Mouse (Mus musculus) Patski (cell line): ENCODE results near the gene Sptan1. TPM values are rescaled to one million over a fixed set of nuclear protein-coding genes. Genes with fewer than 3 reads are reported as not detected.

Experiments used
- ATAC-seq: fragments of 100-300 bp; one replicate; pipeline ENCODE4 v1.8.0; 2021
- CTCF ChIA-PET: fragments of 350-600 bp; sonication (Branson Sonifier 250); formaldehyde crosslinking; loops from one replicate; lab custom pipeline; 2022; ENCODE audit warnings: inconsistent platforms; lab: Charles Lee
- POLR2A ChIA-PET: fragments of 350-600 bp; sonication (Branson Sonifier 250); formaldehyde crosslinking; loops from one replicate; lab custom pipeline; 2022; ENCODE audit warnings: antibody characterized with exemption, inconsistent platforms; lab: Charles Lee
- DNase-seq: peaks from one replicate; pipeline ENCODE4 v3.0.0-alpha.2; 2011; ENCODE audit warnings: low read depth, low spot score
- H3K27me3 ChIP-seq: fragments of 371-371 bp; one replicate; pipeline ENCODE4 v1.5.1; 2021
- CTCF ChIP-seq: fragments of 100-300 bp; IDR thresholded peaks from one replicate; pipeline ENCODE4 v1.5.1; 2021
- in situ Hi-C: fragments of 300-500 bp; cut with MboI; formaldehyde crosslinking; loops from 3 replicates; pipeline ENCODE4 v1.11.1; 2018; ENCODE audit warnings: low pct_unique_long_range_greater_than_20kb, mixed read lengths
- polyA plus RNA-seq: library from polyadenylated mRNA; unstranded; gene quantifications from one replicate; pipeline ENCODE4 v1.2.3, GENCODE M21; 2021

The Sptan1 gene
- polyA plus RNA-seq, 1 experiment from 2014 or later: 597 TPM

GRCm38 (mm10) chr2:30056736-30057135 lies 91.4 kb downstream of the Sptan1 start:
- no peak for TF ChIP-seq CTCF
- ChIA-PET POLR2A (no interaction called here), CTCF (interaction anchor here (1.6 kb wide), 1 partner anchor 25 kb away, joined by 5 read pairs; no protein-coding TSS in a partner anchor)
- H3K27me3 ChIP-seq: no peaks in the 10 kb centered on the region
- no peak for ATAC-seq
- no peak for DNase-seq
- in situ Hi-C loops: no loop called here

GRCm38 (mm10) chr2:30057223-30057904 lies 92.0 kb downstream of the Sptan1 start, which contains the start of gene Set:
Gene Set, plus strand, starts transcription at chr2:30057378.
- DNase-seq: no peak
- no peaks in the 10 kb centered on the region for H3K27me3 ChIP-seq
- CTCF ChIA-PET: interaction anchor here (1.6 kb wide), 1 partner anchor 26 kb away, joined by 5 read pairs; no protein-coding TSS in a partner anchor
- POLR2A ChIA-PET: no interaction called here
- in situ Hi-C loops: no loop called here
- TF ChIP-seq CTCF: no peak
- no peak for ATAC-seq

GRCm38 (mm10) chr2:30058418-30058817 lies 93.1 kb downstream of the Sptan1 start:
- ATAC-seq (no peak), DNase-seq (no peak)
- ChIA-PET POLR2A (no interaction called here), CTCF (no interaction called here)
- no peak for TF ChIP-seq CTCF
- H3K27me3 ChIP-seq: no peaks in the 10 kb centered on the region
- in situ Hi-C loops: no loop called here

- TF ChIP-seq CTCF: no peak
- CTCF ChIA-PET: no interaction called here
- in situ Hi-C loops: no loop called here
- no peak for ATAC-seq
- POLR2A ChIA-PET: no interaction called here
- H3K27me3 ChIP-seq: no peaks in the 10 kb centered on the region
- DNase-seq: no peak
Observed at GRCm38 (mm10) chr2:30061215-30062166, 96.1 kb downstream of the Sptan1 start.

GRCm38 (mm10) chr2:30062249-30063093 lies 97.1 kb downstream of the Sptan1 start:
- DNase-seq (no peak), ATAC-seq (peak; percentile 12)
- ChIA-PET CTCF (interaction anchor here (1.0 to 1.5 kb wide), 2 partner anchors 13 to 15 kb away, joined by 3 read pairs; partner anchors contain the start of genes Pkn3 and Wdr34), POLR2A (interaction anchor here (0.9 to 1.5 kb wide), 3 partner anchors 12 to 71 kb away, joined by 3 to 5 read pairs (median 4); partner anchors contain the start of gene Tbc1d13)
- in situ Hi-C loops: no loop called here
- no peaks in the 10 kb centered on the region for H3K27me3 ChIP-seq
- no peak for TF ChIP-seq CTCF

- TF ChIP-seq CTCF: no peak
- in situ Hi-C loops: no loop called here
- ChIA-PET CTCF (interaction anchor here (1.0 to 1.5 kb wide), 2 partner anchors 14 kb away, joined by 3 read pairs; partner anchors contain the start of genes Pkn3 and Wdr34), POLR2A (interaction anchor here (0.9 to 1.5 kb wide), 3 partner anchors 13 to 71 kb away, joined by 3 to 5 read pairs (median 4); partner anchors contain the start of gene Tbc1d13)
- ATAC-seq: no peak
- DNase-seq: no peak
- no peaks in the 10 kb centered on the region for H3K27me3 ChIP-seq
Observed at GRCm38 (mm10) chr2:30063235-30063634, 97.9 kb downstream of the Sptan1 start.

GRCm38 (mm10) chr2:30063791-30064190 lies 98.4 kb downstream of the Sptan1 start:
- ATAC-seq: no peak
- no peak for TF ChIP-seq CTCF

GRCm38 (mm10) chr2:30064298-30064697 lies 98.9 kb downstream of the Sptan1 start:
- DNase-seq (no peak), ATAC-seq (no peak)
- TF ChIP-seq CTCF: no peak
- no peaks in the 10 kb centered on the region for H3K27me3 ChIP-seq
- POLR2A ChIA-PET: interaction anchor here (0.8 kb wide), 1 partner anchor 33 kb away, joined by 3 read pairs; no protein-coding TSS in a partner anchor
- in situ Hi-C loops: no loop called here
- CTCF ChIA-PET: interaction anchor here (1.5 kb wide), 1 partner anchor 13 kb away, joined by 3 read pairs; the partner anchor contains the start of gene Pkn3

More at GRCm38 (mm10) chr2:30063791-30064190, 98.4 kb downstream of the Sptan1 start:
- ChIA-PET CTCF (interaction anchor here (1.5 kb wide), 1 partner anchor 13 kb away, joined by 3 read pairs; the partner anchor contains the start of gene Pkn3), POLR2A (interaction anchor here (1.5 kb wide), 1 partner anchor 13 kb away, joined by 4 read pairs; no protein-coding TSS in a partner anchor)
- no peaks in the 10 kb centered on the region for H3K27me3 ChIP-seq
- no peak for DNase-seq
- in situ Hi-C loops: no loop called here

- ATAC-seq (peak; percentile 84), DNase-seq (no peak)
- in situ Hi-C loops: no loop called here
- H3K27me3 ChIP-seq: no peaks in the 10 kb centered on the region
- no peak for TF ChIP-seq CTCF
- CTCF ChIA-PET: no interaction called here
- POLR2A ChIA-PET: no interaction called here
Observed at GRCm38 (mm10) chr2:30066046-30066901, 100.9 kb downstream of the Sptan1 start.
